Mouse (Mus musculus) thymus, adult 2 months (tissue): Measurements from ENCODE around the gene Col13a1.

Source experiments
- CTCF ChIP-seq: fragments of 200-500 bp; IDR thresholded peaks from 2 replicates; pipeline ENCODE4 v1.5.1; 2012; ENCODE audit warnings: mild to moderate bottlenecking, control low read depth, low read length, moderate library complexity, borderline replicate concordance; ENCODE audit not compliant: control insufficient read depth, poor library complexity, insufficient read depth; ENCODE audit errors: extremely low read depth
- POLR2A ChIP-seq: fragments of 200-500 bp; IDR thresholded peaks from 2 replicates; pipeline ENCODE4 v1.6.1; 2012; ENCODE audit warnings: mild to moderate bottlenecking, low read length, control low read depth, moderate library complexity; ENCODE audit not compliant: control insufficient read depth, poor library complexity, insufficient read depth; ENCODE audit errors: extremely low read depth

GRCm38 (mm10) chr10:61788499-61788898, 190.4 kb downstream of the Col13a1 start:
- TF ChIP-seq CTCF: no peak
- no peak for TF ChIP-seq POLR2A
